Mouse (Mus musculus) ES-Bruce4 (cell line): Measurements from ENCODE around the gene Col26a1.

ENCODE experiments used
- CTCF ChIP-seq: IDR thresholded peaks from one replicate; pipeline ENCODE4 v1.8.1; 2011; ENCODE audit warnings: low read depth, low read length
- EP300 ChIP-seq: IDR thresholded peaks from 2 replicates; pipeline ENCODE4 v1.6.1; 2011; ENCODE audit warnings: low read depth, low read length; ENCODE audit not compliant: insufficient read depth
- POLR2A ChIP-seq: IDR thresholded peaks from one replicate; pipeline ENCODE4 v1.8.1; 2011; ENCODE audit warnings: low read length; ENCODE audit not compliant: insufficient read depth

DNA sequence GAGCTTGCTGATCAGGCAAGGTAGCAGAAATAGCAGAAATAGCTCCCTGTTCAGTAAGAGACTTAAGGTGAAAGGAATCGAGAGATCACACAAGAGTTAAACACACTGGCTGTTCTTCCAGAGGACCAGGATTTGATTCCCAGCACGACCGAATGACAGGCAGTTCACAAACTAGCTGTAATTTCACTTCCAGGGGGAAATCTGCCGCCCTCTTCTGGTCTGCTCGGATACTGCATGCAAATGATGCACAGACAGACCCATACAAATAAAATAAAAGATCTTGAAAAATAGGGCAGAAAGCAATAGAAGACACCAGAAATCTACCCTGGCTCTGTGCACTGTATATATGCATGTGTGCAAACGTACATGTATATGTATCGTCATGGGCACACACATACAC lies 22.6 kb upstream of the Col26a1 start:
- peak; percentile 45 for TF ChIP-seq CTCF
- no peak for TF ChIP-seq EP300
- no peak for TF ChIP-seq POLR2A
